Mouse (Mus musculus): ENCODE results near the gene Serpinb9b. TPM values are rescaled to one million over a fixed set of nuclear protein-coding genes. Genes with fewer than 3 reads are reported as not detected.

Serpinb9b gene
- polyA plus RNA-seq, 1 experiment from 2014 or later = 4.9 TPM

- no peaks in the 10 kb centered on the region for H3K4me1 ChIP-seq (replicated peaks; ENCODE audit: control insufficient read depth, insufficient read depth)
- H3K4me2 ChIP-seq (replicated peaks; ENCODE audit: low read depth) = no peak overlapping the region
- no peak for DNase-seq (ENCODE audit: low spot score)
- H3K4me3 ChIP-seq (ENCODE audit: low read depth, low read length) = no peak overlapping the region
- WGBS = 69% methylated on average over 4 of the region's 4 CpGs
- TF ChIP-seq CTCF (IDR thresholded peaks at IDR 0.05; ENCODE audit: low read depth) (no peak), EP300 (optimal IDR thresholded peaks at IDR 0.05) (no peak)
- no peak overlapping the region for H3K27ac ChIP-seq (replicated peaks)
- no peaks in the 10 kb centered on the region for H3K27me3 ChIP-seq (ENCODE audit: control insufficient read depth, insufficient read depth, low read length)
- no peak for ATAC-seq (ENCODE audit: low FRiP score, low TSS enrichment)
- H3K9me3 ChIP-seq (ENCODE audit: control insufficient read depth, low read length) = no peaks in the 10 kb centered on the region
- H3K36me3 ChIP-seq (ENCODE audit: control insufficient read depth, insufficient read depth, low read length) = no peaks in the 10 kb centered on the region
- no peak overlapping the region for H3K9ac ChIP-seq (ENCODE audit: low read length)
These were observed 21.0 kb downstream of the Serpinb9b start for GRCm38 (mm10) chr13:33048187-33048586.

- TF ChIP-seq CTCF (IDR thresholded peaks at IDR 0.05; ENCODE audit: low read depth) = no peak
- no peak for TF ChIP-seq EP300 (optimal IDR thresholded peaks at IDR 0.05)
- no peak overlapping the region for H3K9ac ChIP-seq (ENCODE audit: low read length)
- ATAC-seq (ENCODE audit: low FRiP score, low TSS enrichment) = no peak
- H3K36me3 ChIP-seq (ENCODE audit: control insufficient read depth, insufficient read depth, low read length) = no peaks in the 10 kb centered on the region
- H3K27ac ChIP-seq (replicated peaks) = peak overlapping the region; percentile 45; the same call in 1 of the 2 replicates
- no peak for DNase-seq (ENCODE audit: low spot score)
- no peak overlapping the region for H3K4me2 ChIP-seq (replicated peaks; ENCODE audit: low read depth)
- H3K4me3 ChIP-seq (ENCODE audit: low read depth, low read length) = no peak overlapping the region
- no peaks in the 10 kb centered on the region for H3K27me3 ChIP-seq (ENCODE audit: control insufficient read depth, insufficient read depth, low read length)
- no peaks in the 10 kb centered on the region for H3K4me1 ChIP-seq (replicated peaks; ENCODE audit: control insufficient read depth, insufficient read depth)
- 23% methylated on average over 3 of the region's 3 CpGs for WGBS
- H3K9me3 ChIP-seq (ENCODE audit: control insufficient read depth, low read length) = no peaks in the 10 kb centered on the region
These were observed 24.5 kb downstream of the Serpinb9b start for GRCm38 (mm10) chr13:33051697-33052096.

GRCm38 (mm10) chr13:33063048-33063447, 35.8 kb downstream of the Serpinb9b start:
- Histone ChIP-seq H3K4me1 (replicated peaks; ENCODE audit: control insufficient read depth, insufficient read depth) (no peaks in the 10 kb centered on the region), H3K27ac (replicated peaks) (no peak overlapping the region), H3K4me2 (replicated peaks; ENCODE audit: low read depth) (no peak overlapping the region), H3K36me3 (ENCODE audit: control insufficient read depth, insufficient read depth, low read length) (no peaks in the 10 kb centered on the region), H3K9me3 (ENCODE audit: control insufficient read depth, low read length) (no peaks in the 10 kb centered on the region), H3K27me3 (ENCODE audit: control insufficient read depth, insufficient read depth, low read length) (no peaks in the 10 kb centered on the region), H3K9ac (ENCODE audit: low read length) (no peak overlapping the region), H3K4me3 (ENCODE audit: low read depth, low read length) (no peak overlapping the region)
- ATAC-seq (ENCODE audit: low FRiP score, low TSS enrichment) (no peak), DNase-seq (ENCODE audit: low spot score) (no peak)
- WGBS = 48% methylated on average over 1 of the region's 1 CpGs
- TF ChIP-seq EP300 (optimal IDR thresholded peaks at IDR 0.05) (no peak), CTCF (IDR thresholded peaks at IDR 0.05; ENCODE audit: low read depth) (no peak)

- Histone ChIP-seq H3K4me3 (ENCODE audit: low read depth, low read length) (no peak overlapping the region), H3K36me3 (ENCODE audit: control insufficient read depth, insufficient read depth, low read length) (no peaks in the 10 kb centered on the region), H3K9me3 (ENCODE audit: control insufficient read depth, low read length) (no peaks in the 10 kb centered on the region), H3K9ac (ENCODE audit: low read length) (no peak overlapping the region), H3K4me1 (replicated peaks; ENCODE audit: control insufficient read depth, insufficient read depth) (no peaks in the 10 kb centered on the region), H3K27me3 (ENCODE audit: control insufficient read depth, insufficient read depth, low read length) (no peaks in the 10 kb centered on the region), H3K27ac (replicated peaks) (peak overlapping the region; percentile 63), H3K4me2 (replicated peaks; ENCODE audit: low read depth) (no peak overlapping the region)
- TF ChIP-seq EP300 (optimal IDR thresholded peaks at IDR 0.05) (no peak), CTCF (IDR thresholded peaks at IDR 0.05; ENCODE audit: low read depth) (no peak)
- ATAC-seq (ENCODE audit: low FRiP score, low TSS enrichment) (no peak), DNase-seq (ENCODE audit: low spot score) (no peak)
- 63% methylated on average over 1 of the region's 1 CpGs for WGBS
These were observed 40.3 kb downstream of the Serpinb9b start for GRCm38 (mm10) chr13:33067387-33067977.

- H3K4me2 ChIP-seq (replicated peaks; ENCODE audit: low read depth) = no peak overlapping the region
- no peaks in the 10 kb centered on the region for H3K27me3 ChIP-seq (ENCODE audit: control insufficient read depth, insufficient read depth, low read length)
- peak overlapping the region; percentile 63 for H3K27ac ChIP-seq (replicated peaks)
- H3K4me3 ChIP-seq (ENCODE audit: low read depth, low read length) = no peak overlapping the region
- 59% methylated on average over 3 of the region's 3 CpGs for WGBS
- H3K36me3 ChIP-seq (ENCODE audit: control insufficient read depth, insufficient read depth, low read length) = no peaks in the 10 kb centered on the region
- no peaks in the 10 kb centered on the region for H3K4me1 ChIP-seq (replicated peaks; ENCODE audit: control insufficient read depth, insufficient read depth)
- TF ChIP-seq CTCF (IDR thresholded peaks at IDR 0.05; ENCODE audit: low read depth) = no peak
- no peaks in the 10 kb centered on the region for H3K9me3 ChIP-seq (ENCODE audit: control insufficient read depth, low read length)
- DNase-seq (ENCODE audit: low spot score) (no peak), ATAC-seq (ENCODE audit: low FRiP score, low TSS enrichment) (no peak)
- no peak overlapping the region for H3K9ac ChIP-seq (ENCODE audit: low read length)
These were observed 40.9 kb downstream of the Serpinb9b start for GRCm38 (mm10) chr13:33068164-33068563.

- Histone ChIP-seq H3K4me1 (replicated peaks; ENCODE audit: control insufficient read depth, insufficient read depth) (no peaks in the 10 kb centered on the region), H3K36me3 (ENCODE audit: control insufficient read depth, insufficient read depth, low read length) (no peaks in the 10 kb centered on the region), H3K27me3 (ENCODE audit: control insufficient read depth, insufficient read depth, low read length) (no peaks in the 10 kb centered on the region), H3K27ac (replicated peaks) (no peak overlapping the region), H3K9ac (ENCODE audit: low read length) (no peak overlapping the region), H3K4me3 (ENCODE audit: low read depth, low read length) (no peak overlapping the region), H3K9me3 (ENCODE audit: control insufficient read depth, low read length) (no peaks in the 10 kb centered on the region), H3K4me2 (replicated peaks; ENCODE audit: low read depth) (no peak overlapping the region)
- TF ChIP-seq EP300 (optimal IDR thresholded peaks at IDR 0.05) = no peak
- TF ChIP-seq CTCF (IDR thresholded peaks at IDR 0.05; ENCODE audit: low read depth) = no peak
- DNase-seq (ENCODE audit: low spot score) (no peak), ATAC-seq (ENCODE audit: low FRiP score, low TSS enrichment) (no peak)
- WGBS = 75% methylated on average over 5 of the region's 5 CpGs
These were observed 44.6 kb downstream of the Serpinb9b start for GRCm38 (mm10) chr13:33071776-33072175.

All from stomach, postnatal 0 days (tissue).